8 mouse cellular contexts compared by ENCODE assay signal in the genomic region with DNA sequence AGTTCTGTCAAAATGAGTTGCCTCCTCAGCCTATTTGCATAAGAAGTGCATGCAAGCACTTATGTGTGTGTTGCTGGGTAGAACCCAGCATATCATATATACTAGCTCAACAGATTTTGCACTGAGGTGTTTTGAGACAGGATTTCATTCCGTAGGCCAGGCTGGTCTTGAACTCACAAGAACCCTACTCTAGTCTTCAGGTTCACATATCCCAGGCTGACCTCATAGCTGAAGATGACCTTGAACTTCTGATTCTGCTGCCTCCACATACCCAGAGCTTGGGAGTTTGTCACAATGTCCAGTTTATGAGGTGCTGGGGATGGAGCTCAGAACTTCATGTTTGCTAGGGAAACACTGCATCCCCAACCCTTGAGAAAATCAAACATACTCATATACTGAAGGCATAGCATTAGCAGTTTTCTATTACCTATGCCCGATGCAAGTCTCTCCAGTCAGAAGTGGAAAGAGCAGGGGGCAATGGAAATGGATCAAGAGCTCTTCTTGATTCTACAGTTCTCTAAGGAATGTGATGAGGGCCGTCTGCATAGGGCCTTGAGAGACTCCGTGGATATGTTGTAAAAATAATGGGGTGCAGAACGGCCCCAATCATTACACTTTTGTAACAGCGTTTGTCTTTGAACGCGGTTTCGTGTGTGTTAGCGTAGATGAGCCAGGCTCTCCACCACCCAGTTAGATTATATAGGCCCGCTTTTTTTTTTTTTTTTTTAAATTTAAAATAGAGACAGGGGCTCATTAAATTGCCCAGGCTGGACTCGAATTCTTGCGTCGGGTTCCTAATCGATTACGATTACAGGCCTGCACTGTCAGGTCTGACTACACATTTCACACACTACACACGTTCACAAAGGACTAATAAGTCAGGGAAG. TPM values are rescaled to one million over a fixed set of nuclear protein-coding genes. Genes with fewer than 3 reads are reported as not detected.
A peak's percentile ranks its signal among the peaks of the same experiment; 100 is the strongest.
DNase-seq lines count a peak whose midpoint lies in the region; ATAC-seq and TF ChIP-seq lines count a peak whose summit lies in the region.

No protein-coding gene starts in this region.

- TF ChIP-seq CTCF in left cerebral cortex, adult 2 months (IDR thresholded peaks at IDR 0.05): no peak

- H3K36me3 ChIP-seq in hindbrain, embryonic 14.5 days (replicated peaks; ENCODE audit: control insufficient read depth, insufficient read depth): peaks cover 36% of the 10 kb centered on the region
- H3K36me3 ChIP-seq in myocyte (ENCODE audit: control insufficient read depth, insufficient read depth): peaks cover 38% of the 10 kb centered on the region

- no peaks in the 10 kb centered on the region for H3K27me3 ChIP-seq in hindbrain, embryonic 14.5 days (ENCODE audit: control insufficient read depth, insufficient read depth, low read length)
- H3K27me3 ChIP-seq in myocyte (ENCODE audit: control insufficient read depth, insufficient read depth, insufficient read length): no peaks in the 10 kb centered on the region

- intact Hi-C loops in left cerebral cortex, adult 2 months (cut with DNase I): loop anchor here (2.0 kb wide), 2 partner anchors 25 to 145 kb away; no protein-coding TSS in a partner anchor
- intact Hi-C loops in left cerebral cortex, postnatal 36 days (cut with DNase I): loop anchor here (1.0 kb wide), 1 partner anchor 51 kb away; the partner anchor contains the start of gene Ubb

- peak overlapping the region; percentile 95 for H3K27ac ChIP-seq in left cerebral cortex, adult 2 months
- peak overlapping the region; percentile 90 for H3K27ac ChIP-seq in hindbrain, embryonic 14.5 days

- 10% methylated on average over 17 of the region's 17 CpGs for WGBS in hindbrain, embryonic 14.5 days

- peak overlapping the region; percentile 20 for H3ac ChIP-seq in myocyte (ENCODE audit: control insufficient read depth, insufficient read length)

- no peaks in the 10 kb centered on the region for H3K9me3 ChIP-seq in hindbrain, embryonic 14.5 days (ENCODE audit: control insufficient read depth, low read length)

- H3K9ac ChIP-seq in hindbrain, embryonic 14.5 days: peak overlapping the region; percentile 72

- ATAC-seq in hindbrain, embryonic 14.5 days (ENCODE audit: low FRiP score): no peak
- ATAC-seq in megakaryocyte-erythroid progenitor cell, adult 5-6 weeks (replicated peaks; ENCODE audit: low FRiP score, low TSS enrichment, poor library complexity, severe bottlenecking): no peak

- peaks cover 27% of the 10 kb centered on the region for H3K4me1 ChIP-seq in hindbrain, embryonic 14.5 days (replicated peaks; ENCODE audit: control insufficient read depth, insufficient read depth, low read length)

- H3K4me2 ChIP-seq in hindbrain, embryonic 14.5 days (replicated peaks): peak overlapping the region; percentile 65
- peak overlapping the region; percentile 82 for H3K4me2 ChIP-seq in myocyte (ENCODE audit: low read depth)

- H3K79me2 ChIP-seq in myocyte (ENCODE audit: control insufficient read depth, insufficient read depth): peaks cover 25% of the 10 kb centered on the region

- peak overlapping the region; percentile 95 for H3K4me3 ChIP-seq in left cerebral cortex, adult 2 months
- peak overlapping the region; percentile 64 for H3K4me3 ChIP-seq in hindbrain, embryonic 14.5 days (replicated peaks; ENCODE audit: low read length)
- peak overlapping the region; percentile 100 for H3K4me3 ChIP-seq in myocyte

- TF ChIP-seq POLR2A in myocyte (IDR thresholded peaks at IDR 0.05; ENCODE audit: insufficient read length, low read depth): no peak

- DNase-seq in left cerebral cortex, adult 2 months (ENCODE audit: extremely low spot score in 1 of 2, low spot score in 2 of 2): no peak
- DNase-seq in left cerebral cortex, postnatal 36 days (ENCODE audit: low spot score in 2 of 2): no peak
- DNase-seq in c-Kit-negative CD71-positive TER-119-positive erythroid progenitor cells, embryonic 14.5 days (ENCODE audit: low read depth, low spot score): peak; percentile 38
- peak; percentile 34 for DNase-seq in hindbrain, embryonic 14.5 days (ENCODE audit: low spot score)
- DNase-seq in spleen, postnatal 10 days (ENCODE audit: low spot score in 2 of 2): no peak
- DNase-seq in lung, postnatal 25 days (ENCODE audit: low spot score): no peak

TF ChIP-seq in myocyte, 11 proteins besides CTCF, POLR2A, EP300 and RAD21:
- TF ChIP-seq TCF12 (IDR thresholded peaks at IDR 0.05; ENCODE audit: insufficient read depth, poor library complexity, severe bottlenecking) (no peak), REST (IDR thresholded peaks at IDR 0.05; ENCODE audit: insufficient read depth, insufficient read length) (no peak)

RNA-seq across cellular contexts. Expression of gene Trpv2, which starts 27.7 kb away (rescaled TPM):
- total RNA-seq in left cerebral cortex, adult 2 months (2021): 10 to 100 TPM; 17.1 to 18.7 TPM
- 10 to 100 TPM; 17.5 to 19.2 TPM for total RNA-seq in left cerebral cortex, postnatal 36 days (2021)
- 22.6 and 28.2 TPM in 2 replicates for polyA plus RNA-seq in hindbrain, embryonic 14.5 days (2014; fragmentation: Nextera tagmentation; extraction: Ambion mirVana)
- 5.4 TPM for polyA plus RNA-seq in myocyte (2012; fragmentation: generic; extraction: Trizol)
- 31.3 and 45.4 TPM in 2 replicates for total RNA-seq in megakaryocyte-erythroid progenitor cell, adult 5-6 weeks (2014; fragmentation: Nextera tagmentation)
- 12.2 and 25.6 TPM in 2 replicates for total RNA-seq in megakaryocyte-erythroid progenitor cell, adult 5-6 weeks (2017)

RNA-seq across cellular contexts. Expression of gene Lrrc75a, which starts 46.3 kb away (rescaled TPM):
- total RNA-seq in left cerebral cortex, adult 2 months (2021): 10 to 100 TPM; 20.0 to 24.9 TPM
- 10 to 100 TPM; 18.7 to 21.8 TPM for total RNA-seq in left cerebral cortex, postnatal 36 days (2021)
- polyA plus RNA-seq in hindbrain, embryonic 14.5 days (2014; fragmentation: Nextera tagmentation; extraction: Ambion mirVana): 10.5 and 12.6 TPM in 2 replicates
- polyA plus RNA-seq in myocyte (2012; fragmentation: generic; extraction: Trizol): 19.5 TPM
- total RNA-seq in megakaryocyte-erythroid progenitor cell, adult 5-6 weeks (2014; fragmentation: Nextera tagmentation): 2.1 and 3.1 TPM in 2 replicates
- 0.99 and 1.8 TPM in 2 replicates for total RNA-seq in megakaryocyte-erythroid progenitor cell, adult 5-6 weeks (2017)

RNA-seq across cellular contexts. Expression of gene Mmgt2, which starts 46.5 kb away (rescaled TPM):
- 10 to 100 TPM; 21.5 to 28.4 TPM for total RNA-seq in left cerebral cortex, adult 2 months (2021)
- 10 to 100 TPM; 20.2 to 27.0 TPM for total RNA-seq in left cerebral cortex, postnatal 36 days (2021)
- 21.0 and 33.4 TPM in 2 replicates for polyA plus RNA-seq in hindbrain, embryonic 14.5 days (2014; fragmentation: Nextera tagmentation; extraction: Ambion mirVana)
- 29.2 TPM for polyA plus RNA-seq in myocyte (2012; fragmentation: generic; extraction: Trizol)
- total RNA-seq in megakaryocyte-erythroid progenitor cell, adult 5-6 weeks (2014; fragmentation: Nextera tagmentation): 16.4 and 29.7 TPM in 2 replicates
- 9.1 and 14.8 TPM in 2 replicates for total RNA-seq in megakaryocyte-erythroid progenitor cell, adult 5-6 weeks (2017)

RNA-seq across cellular contexts. Expression of gene Ubb, which starts 51.0 kb away (rescaled TPM):
- 1,000 to 10,000 TPM; 1,603 to 1,693 TPM for total RNA-seq in left cerebral cortex, adult 2 months (2021)
- 1,000 to 10,000 TPM; 1,698 to 1,876 TPM for total RNA-seq in left cerebral cortex, postnatal 36 days (2021)
- polyA plus RNA-seq in hindbrain, embryonic 14.5 days (2014; fragmentation: Nextera tagmentation; extraction: Ambion mirVana): 4,396 and 4,426 TPM in 2 replicates
- 2,028 TPM for polyA plus RNA-seq in myocyte (2012; fragmentation: generic; extraction: Trizol)
- total RNA-seq in megakaryocyte-erythroid progenitor cell, adult 5-6 weeks (2014; fragmentation: Nextera tagmentation): 729 and 731 TPM in 2 replicates
- 1,059 and 1,094 TPM in 2 replicates for total RNA-seq in megakaryocyte-erythroid progenitor cell, adult 5-6 weeks (2017)

Comparison
In these comparisons a context has a peak if more than half of its experiments do, and no peak if none do; other contexts are left out.
1. DNase-seq: peak in c-Kit-negative CD71-positive TER-119-positive erythroid progenitor cells, embryonic 14.5 days (single experiment) and hindbrain, embryonic 14.5 days (single experiment); none in left cerebral cortex, adult 2 months (0 of 2), left cerebral cortex, postnatal 36 days (0 of 2), spleen, postnatal 10 days (0 of 2) and lung, postnatal 25 days (single experiment).
2. RNA of gene Lrrc75a, which starts 46.3 kb away (total RNA-seq): 20.0 to 24.9 TPM in left cerebral cortex, adult 2 months and 18.7 to 21.8 TPM in left cerebral cortex, postnatal 36 days; 0.99 to 3.1 TPM in megakaryocyte-erythroid progenitor cell, adult 5-6 weeks; every median in the first group is over 4 times any median in the second.
3. Peak in every context shown above with its lines, with median percentiles within 50 percentile points of each other: H3K4me3 ChIP-seq.